Mouse (Mus musculus) adrenal gland (tissue): ENCODE data around the gene Hist1h2bf.
"Not testable (repeated sequence)": the region's sequence is repeated elsewhere in the genome, so short reads cannot be mapped to it uniquely, and the experiment has no call there.

Experiments used
- intact Hi-C: fragments of 180-260 bp; cut with DNase I; formaldehyde crosslinking; loops from one replicate; pipeline ENCODE4 v1.15.1; 2025

Gene Hist1h2bf

DNA sequence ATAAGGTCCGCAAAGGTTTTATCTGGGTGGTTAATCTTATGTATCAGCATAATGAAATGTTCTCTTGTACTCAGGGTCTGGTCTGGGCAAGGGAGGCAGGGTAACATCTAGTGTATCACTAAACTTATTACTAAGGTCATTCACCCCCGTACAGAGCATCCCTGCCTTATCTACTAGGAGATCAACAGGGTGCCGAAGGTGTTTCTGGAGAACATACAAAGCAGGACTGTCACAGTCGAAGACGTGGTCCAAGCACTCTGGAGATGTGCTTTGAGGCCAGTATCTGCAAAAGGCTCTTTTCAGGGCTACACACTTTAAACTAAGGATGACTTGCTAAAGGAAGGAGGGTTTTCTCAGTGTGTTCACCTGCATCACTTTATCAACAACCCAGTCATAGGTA is 27.3 kb downstream of the Hist1h2bf start:
- intact Hi-C loops: no loop called here

DNA sequence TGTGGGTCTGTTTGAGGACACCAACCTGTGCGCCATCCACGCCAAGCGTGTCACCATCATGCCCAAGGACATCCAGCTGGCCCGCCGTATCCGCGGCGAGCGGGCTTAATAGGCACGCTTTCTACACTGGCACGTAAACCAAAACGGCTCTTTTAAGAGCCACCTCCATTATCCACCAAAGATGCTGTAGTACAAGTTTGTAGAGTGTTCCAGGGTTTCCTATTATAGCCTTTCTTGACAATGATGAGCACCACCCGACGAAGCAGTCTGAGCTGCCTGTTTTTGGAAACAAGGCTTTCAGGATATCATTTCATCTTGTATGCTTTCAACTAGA is 29.2 kb downstream of the Hist1h2bf start:
- intact Hi-C loops: not testable (repeated sequence)

DNA sequence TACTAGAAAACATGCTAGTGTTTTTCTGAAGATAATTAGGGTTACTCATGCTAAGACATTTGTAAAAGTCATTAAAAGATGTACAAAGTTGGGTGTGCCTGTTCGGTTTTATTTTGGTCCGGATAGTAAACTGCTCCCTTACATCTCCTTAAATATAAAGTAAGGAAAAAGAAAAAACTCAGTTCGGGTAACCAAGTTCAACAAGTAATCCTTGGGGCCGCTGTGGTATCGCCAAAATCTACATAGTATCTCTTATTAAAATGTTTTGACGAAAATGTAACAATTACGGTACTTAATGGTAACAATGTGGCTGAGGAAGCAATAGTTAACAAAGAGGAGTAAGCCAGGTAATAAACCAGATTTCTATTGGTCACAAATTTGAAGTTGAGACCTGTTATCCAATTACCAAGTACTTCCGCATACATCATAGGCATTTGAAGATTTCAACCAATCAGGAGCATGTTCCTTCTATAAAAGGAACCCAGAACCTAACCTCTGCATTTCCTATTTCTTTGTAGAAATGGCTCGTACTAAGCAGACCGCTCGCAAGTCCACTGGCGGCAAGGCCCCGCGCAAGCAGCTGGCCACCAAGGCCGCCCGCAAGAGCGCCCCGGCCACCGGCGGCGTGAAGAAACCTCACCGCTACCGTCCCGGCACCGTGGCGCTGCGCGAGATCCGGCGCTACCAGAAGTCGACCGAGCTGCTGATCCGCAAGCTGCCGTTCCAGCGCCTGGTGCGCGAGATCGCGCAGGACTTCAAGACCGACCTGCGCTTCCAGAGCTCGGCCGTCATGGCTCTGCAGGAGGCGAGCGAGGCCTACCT is 29.8 kb downstream of the Hist1h2bf start, which contains the start of gene Hist1h3f:
TSS of gene Hist1h3f (plus strand) at position 88 of the 822 bp plus-strand sequence.
- intact Hi-C loops: no loop called here

DNA sequence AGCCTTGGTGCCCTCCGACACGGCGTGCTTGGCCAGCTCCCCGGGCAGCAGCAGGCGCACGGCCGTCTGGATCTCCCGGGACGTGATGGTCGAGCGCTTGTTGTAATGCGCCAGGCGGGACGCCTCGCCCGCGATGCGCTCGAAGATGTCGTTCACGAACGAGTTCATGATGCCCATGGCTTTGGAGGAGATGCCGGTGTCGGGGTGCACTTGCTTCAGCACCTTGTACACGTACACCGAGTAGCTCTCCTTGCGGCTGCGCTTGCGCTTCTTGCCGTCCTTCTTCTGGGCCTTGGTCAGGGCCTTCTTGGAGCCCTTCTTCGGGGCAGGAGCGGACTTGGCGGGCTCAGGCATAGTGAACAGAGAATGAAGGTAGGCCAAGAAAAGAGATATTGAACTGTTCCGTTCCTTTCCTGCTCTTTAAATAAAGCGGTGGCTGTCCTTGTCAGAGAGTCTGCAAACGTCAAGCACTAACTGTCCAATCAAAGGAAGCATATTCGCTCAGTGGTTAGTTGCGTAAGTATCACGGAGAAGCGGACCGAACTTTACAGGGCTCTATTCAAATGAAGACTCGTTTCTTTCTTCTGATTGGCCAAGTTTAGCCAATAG is 30.9 kb downstream of the Hist1h2bf start, which contains the start of gene Hist1h2bh:
TSS of gene Hist1h2bh (minus strand) at position 394 of the 609 bp plus-strand sequence.
- intact Hi-C loops: not testable (repeated sequence)

DNA sequence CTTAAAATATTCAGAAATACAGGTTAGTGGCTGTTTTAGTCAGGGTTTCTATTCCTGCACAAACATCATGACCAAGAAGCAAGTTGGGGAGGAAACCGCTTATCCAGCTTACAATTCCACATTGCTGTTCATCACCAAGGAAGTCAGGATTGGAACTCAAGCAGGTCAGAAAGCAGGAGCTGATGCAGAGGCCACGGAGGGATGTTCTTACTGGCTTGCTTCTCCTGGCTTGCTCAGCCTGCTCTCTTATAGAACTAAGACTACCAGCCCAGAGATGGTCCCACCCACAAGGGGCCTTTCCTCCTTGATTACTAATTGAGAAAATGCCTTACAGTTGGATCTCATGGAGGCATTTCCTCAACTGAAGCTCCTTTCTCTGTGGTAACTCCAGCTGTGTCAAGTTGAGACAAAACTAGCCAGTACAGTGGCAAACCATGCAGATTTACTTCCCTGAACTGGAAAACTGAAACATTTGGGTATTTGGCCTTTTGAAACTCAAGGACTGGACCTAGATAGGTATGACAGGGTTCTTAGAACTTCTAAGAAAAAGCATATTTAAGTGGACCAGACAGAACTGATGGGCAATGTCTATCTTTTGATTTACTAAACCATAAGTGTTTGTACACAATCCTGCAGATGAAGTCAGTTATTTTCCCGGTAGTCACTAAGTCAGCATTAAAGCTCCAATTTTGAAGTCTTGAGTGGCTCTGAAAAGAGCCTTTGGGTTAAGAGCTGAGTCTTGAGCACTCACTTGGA is 31.6 kb downstream of the Hist1h2bf start:
- intact Hi-C loops: not testable (repeated sequence)

DNA sequence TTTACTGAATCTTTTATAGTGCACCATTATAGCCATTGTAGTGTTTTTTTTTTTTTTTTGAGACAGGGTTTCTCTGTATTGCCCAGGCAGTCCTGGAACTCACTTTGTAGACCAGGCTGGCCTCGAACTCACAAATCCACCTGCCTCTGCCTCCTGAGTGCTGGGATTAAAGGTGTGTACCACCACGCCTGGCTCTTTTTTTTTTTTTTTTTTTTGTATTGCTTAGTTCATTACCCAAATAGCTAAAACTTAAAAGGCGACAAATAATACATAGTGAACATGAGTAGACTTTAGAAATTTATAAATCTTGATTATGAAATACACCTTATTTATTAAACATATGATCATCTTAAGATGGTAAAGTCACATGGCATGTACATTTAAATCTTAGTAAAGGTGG is 32.5 kb downstream of the Hist1h2bf start:
- intact Hi-C loops: no loop called here

DNA sequence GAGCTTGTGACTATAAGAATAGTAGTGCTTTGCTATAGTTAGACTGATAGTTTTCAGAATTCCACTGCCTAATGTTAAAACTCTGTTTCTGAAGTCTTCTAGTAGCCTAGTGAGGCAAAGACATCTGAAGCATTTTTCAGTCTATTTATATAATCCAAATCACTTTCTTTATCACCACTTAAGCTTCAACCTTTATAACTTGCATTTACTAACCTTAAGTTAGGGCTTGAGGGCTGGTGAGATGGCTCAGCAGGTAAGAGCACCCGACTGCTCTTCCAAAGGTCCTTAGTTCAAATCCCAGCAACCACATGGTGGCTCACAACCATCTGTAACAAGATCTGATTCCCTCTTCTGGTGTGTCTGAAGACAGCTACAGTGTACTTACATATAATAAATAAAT is 34.2 kb downstream of the Hist1h2bf start:
- intact Hi-C loops: not testable (repeated sequence)

DNA sequence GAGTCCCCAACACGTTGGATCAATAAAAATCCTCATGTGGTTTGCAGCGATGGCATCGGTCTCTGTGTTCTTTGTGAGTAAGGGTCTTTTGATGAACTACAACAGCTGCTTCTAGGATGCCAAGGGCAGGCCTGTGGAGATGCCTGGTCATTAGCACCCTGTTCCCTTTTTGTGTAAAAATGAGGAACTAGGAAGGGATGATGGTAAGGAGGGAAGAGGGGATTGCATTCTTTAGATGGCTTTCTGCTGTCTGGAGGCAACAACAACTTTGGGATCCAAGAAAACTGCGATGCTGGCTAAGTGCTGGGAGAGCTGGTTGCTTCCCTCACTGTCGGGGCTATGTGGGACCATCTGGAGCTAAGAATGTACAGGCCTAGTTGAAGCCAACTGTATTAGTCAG is 35.7 kb downstream of the Hist1h2bf start:
- intact Hi-C loops: no loop called here

DNA sequence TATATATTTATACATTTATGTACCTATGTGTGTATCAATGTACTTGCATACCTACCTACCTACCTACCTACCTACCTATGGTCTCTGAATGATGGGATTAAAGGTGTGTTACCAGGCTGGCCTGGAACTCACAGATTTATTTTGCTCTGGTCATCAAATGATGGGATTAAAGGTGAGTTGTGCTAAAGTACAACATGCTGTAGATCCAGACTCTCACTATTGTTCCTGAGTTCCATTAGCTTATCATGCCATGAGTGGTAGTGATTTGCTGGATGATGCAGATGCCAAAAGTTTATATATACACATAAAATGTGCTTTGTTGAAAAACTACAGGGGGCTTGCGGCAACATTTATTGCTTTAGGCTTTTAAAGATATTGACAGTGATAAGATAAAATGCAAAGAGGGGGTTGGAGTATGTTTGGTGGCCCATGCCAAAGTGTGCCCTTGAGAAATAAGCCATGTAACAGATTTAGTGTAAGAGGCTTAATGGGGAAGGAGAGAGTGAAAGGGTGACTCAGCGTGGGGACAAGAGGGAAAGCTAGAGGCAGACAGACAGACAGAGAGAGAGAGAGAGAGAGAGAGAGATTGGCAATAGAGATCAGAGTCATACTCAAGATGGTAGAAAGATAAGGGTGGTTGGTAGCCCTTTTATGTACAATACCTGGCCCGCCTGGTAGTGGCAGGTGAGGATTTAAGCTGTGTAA is 36.8 kb downstream of the Hist1h2bf start:
- intact Hi-C loops: no loop called here

DNA sequence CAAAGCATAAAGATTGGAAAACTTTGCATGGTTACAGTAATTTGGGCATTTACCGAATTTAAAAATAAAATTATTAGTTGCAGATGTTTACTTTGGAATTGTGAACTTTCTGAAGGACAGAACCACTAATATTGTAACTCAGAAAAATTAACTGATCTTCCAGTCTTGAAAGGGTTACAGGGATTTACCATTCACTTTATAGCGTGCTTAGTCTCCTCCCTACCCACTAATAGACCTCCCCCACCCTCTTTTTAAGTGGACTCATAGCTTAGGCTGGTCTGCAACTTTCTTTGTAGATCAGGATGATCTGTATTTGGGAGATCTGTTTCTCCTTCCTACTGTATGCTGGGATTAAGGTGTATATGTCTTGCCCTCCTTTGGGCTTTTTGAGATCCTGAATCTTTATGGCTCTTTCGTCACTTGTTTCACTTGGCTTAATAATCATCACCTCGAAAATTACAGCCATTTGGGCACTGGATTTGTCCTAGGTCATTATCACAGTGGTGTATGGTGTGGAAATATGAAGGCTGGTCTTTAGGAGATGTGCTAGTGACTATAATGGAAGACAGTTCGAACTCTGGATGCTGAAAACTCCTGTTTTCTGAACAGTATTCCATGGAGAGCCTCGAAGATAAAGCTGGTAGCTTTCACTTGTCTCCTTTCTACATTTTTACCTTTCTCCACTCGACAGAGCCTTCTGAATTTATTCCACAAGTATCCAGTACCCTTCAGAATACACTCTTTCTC is 37.7 kb downstream of the Hist1h2bf start:
- intact Hi-C loops: no loop called here

DNA sequence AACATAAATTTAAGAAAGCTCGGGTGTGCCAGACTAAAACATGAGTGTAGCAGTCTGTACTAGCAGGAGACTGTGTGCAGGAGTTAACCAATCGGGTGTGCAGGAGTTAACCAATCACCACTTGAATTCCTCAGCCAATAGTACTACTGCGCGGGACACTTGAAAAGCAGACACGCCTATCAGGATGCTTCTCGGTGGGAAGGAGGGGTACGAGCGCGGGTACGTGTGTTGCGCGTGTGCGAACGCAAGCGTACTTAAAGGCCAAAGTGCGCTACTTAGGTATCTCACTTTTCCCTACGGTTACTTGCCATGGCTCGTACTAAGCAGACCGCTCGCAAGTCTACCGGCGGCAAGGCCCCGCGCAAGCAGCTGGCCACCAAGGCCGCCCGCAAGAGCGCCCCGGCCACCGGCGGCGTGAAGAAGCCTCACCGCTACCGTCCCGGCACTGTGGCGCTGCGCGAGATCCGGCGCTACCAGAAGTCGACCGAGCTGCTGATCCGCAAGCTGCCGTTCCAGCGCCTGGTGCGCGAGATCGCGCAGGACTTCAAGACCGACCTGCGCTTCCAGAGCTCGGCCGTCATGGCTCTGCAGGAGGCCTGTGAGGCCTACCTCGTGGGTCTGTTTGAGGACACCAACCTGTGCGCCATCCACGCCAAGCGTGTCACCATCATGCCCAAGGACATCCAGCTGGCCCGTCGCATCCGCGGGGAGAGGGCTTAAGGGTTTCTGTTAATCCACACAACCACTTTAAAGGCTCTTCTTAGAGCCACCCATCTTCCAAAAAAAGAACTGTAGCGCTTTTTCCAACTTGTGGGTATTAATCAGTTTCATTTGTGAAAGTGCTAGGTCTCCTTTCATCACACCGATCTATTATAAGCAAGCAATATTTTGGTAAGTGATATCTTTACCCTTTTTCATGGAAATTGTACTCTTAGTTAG is 38.6 kb downstream of the Hist1h2bf start, which contains the start of gene Hist1h3g:
TSS of gene Hist1h3g (plus strand) at position 286 of the 939 bp plus-strand sequence.
- intact Hi-C loops: not testable (repeated sequence)

DNA sequence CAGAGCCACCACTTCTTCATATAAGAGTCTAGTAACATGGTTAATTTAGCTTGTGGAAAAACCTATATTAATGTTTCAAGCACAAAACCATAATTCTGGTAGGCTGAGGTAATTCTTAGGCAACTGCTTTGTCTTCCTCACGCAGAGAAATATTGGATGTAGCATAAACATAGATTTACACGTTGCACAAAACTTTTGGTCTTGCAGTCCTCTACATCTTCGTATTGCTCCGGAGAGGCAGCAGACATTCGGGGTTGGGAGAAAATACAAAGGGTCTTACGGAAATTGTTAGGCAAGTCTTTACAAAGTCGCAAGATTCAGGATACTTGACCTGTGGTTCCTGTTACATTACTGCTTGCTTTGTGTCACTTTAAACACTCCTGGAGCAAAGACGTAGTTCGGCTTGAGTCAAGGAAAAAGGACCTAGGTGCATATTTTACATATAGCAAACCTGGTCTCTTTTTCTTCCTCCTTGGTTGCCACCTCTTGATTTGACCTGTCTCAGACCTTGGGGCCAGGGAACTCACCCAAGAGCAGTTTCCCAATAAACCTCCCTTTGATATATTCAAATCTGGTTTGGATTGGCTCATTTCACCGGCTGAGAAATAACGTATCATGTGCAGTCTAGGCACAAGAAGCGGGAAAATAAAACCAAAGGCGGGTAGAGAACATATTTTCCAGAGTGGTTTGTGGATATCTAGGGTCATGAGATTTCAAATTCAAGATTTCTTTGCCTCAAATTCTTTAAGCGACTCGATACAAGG is 39.4 kb downstream of the Hist1h2bf start:
- intact Hi-C loops: no loop called here

DNA sequence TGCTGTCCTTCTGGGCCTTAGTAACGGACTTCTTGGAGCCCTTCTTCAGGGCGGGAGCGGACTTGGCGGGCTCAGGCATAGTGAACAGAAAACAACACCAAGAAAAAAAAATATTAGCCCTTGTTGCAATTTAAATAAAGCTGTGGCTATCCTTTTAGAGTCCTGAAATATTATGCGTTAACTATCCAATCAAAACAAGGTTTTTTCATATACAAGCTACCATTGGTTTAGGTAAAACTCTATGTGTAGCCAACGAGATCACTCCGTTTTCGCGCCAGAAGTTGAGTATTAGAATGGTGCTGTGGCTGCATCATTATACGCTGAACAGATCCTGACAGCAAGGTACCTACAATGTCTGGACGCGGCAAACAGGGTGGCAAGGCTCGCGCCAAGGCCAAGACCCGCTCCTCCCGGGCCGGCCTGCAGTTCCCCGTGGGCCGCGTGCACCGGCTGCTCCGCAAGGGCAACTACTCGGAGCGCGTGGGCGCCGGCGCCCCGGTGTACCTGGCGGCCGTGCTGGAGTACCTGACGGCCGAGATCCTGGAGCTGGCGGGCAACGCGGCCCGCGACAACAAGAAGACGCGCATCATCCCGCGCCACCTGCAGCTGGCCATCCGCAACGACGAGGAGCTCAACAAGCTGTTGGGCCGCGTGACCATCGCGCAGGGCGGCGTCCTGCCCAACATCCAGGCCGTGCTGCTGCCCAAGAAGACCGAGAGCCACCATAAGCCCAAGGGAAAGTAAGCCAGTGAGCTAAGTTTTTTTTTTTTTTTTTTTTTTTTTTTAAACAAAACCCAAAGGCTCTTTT is 40.2 kb downstream of the Hist1h2bf start, which contains the start of gene Hist1h2af:
TSS of gene Hist1h2af (plus strand) at position 347 of the 808 bp plus-strand sequence.
- intact Hi-C loops: not testable (repeated sequence)

DNA sequence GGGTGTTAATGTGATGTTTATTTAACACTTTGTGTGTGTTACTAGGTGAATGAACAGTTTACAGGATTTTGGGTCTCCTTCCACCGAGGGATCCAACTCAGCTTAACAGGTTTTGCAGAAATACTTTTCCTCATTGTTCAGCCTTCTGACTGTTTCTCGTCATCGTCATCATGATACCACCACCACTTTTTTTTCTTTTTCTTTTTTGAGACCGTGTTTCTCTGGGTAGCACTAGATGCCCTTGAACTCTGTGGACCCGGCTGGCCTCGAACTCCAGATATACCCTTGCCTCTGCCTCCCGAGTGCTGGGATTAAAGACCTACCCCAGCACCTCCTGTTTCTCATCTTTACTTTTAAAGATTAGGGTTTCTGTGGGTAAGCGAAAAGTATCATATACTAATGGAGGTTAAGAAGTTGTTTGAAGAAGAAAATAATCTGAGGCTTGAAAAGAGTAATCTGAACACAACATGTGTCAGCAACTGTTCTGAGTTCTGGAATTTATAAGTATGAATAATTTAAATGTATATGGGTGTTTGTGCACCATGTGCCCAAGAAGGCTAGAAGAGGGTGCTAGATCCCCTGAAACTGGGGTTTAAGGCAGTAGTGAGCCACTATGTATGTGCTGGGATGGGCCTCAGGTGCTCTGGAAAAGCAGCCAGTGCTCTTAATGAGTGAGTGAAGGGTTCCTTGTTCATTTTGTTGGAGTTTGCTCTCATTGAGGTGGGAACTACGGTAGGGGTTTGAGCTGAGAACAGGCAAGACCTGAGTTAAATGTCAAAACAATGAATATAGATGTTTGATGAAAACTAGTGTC is 41.5 kb downstream of the Hist1h2bf start:
- intact Hi-C loops: no loop called here

DNA sequence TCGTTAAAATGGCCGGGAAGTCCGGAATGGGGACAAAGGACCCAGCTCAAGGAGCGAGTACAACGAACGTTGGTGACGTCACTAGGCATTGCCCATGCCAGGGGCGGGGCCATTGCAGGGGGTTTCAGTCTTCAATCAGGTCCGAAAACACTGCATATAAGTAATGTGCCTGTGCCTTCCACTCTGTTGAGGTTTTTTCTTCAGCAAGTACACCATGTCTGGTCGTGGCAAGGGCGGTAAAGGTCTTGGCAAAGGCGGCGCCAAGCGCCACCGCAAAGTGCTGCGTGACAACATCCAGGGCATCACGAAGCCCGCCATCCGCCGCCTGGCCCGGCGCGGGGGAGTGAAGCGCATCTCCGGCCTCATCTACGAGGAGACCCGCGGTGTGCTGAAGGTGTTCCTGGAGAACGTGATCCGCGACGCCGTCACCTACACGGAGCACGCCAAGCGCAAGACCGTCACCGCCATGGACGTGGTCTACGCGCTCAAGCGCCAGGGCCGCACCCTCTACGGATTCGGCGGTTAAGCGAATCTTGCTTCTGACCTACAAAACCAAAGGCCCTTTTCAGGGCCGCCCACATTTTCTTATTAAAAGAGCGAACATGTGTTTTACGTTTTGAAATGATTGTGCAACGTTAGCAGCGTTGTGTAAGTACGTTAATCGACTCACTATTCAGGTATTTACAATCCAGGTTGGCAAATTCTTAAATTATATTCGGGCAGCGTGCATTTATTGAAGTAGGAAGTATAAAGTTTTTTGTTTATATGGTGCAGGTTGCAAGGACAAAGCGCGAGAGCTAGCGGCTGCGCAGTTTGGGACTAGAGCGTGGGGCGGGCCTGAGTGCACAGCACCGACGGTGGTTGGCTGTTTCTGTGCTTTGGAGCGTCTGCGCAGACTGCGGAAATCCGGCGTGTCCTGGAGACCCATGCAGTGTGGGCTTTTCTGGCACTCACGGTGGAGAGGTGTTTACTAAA is 42.8 kb downstream of the Hist1h2bf start, which contains the start of gene Hist1h4h:
TSS of gene Hist1h4h (plus strand) at position 150 of the 975 bp plus-strand sequence.
- intact Hi-C loops: no loop called here
